Mouse (Mus musculus): ENCODE measurements around the gene Tes.

DNA sequence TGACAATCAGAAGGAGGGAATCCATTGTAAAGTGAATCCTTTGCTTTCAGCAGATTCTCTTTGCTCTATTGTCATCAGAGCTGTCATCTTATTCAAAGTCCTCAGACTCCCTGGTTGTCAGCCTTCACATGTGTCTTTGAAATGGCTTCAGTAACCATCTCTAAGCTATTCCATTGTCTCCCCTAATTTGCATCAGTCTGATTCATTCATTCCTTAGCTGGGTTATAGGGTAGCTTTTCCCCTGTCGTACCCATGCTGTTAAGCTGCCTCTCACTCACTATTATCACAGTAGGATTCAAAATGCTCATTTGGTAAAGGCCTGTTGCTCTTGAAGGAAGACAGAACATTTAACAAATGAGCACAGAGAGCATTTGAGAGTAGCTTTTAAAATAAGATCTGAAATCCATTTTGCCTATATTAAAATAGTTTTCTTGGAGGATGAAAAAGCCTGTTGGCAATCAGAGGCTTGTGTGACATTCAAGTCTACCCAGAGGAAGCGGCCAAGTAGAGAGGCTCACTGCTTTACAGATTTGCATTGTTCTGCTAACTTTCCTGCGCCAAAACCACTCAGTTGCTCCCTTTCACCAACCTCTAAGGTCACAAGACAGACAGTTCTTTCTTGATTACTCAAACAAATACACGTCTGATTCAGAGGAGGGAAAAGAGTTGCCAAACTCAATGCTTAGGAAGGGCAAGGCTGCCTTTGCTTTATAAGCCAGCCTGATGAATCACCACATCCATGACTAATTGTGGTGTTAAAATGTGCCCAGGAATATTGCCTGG is 77.8 kb downstream of the Tes start:
- TF ChIP-seq POLR2A (IDR thresholded peaks at IDR 0.05; ENCODE audit: borderline replicate concordance, extremely low read depth, insufficient read depth, insufficient read length, poor library complexity, severe bottlenecking) = no peak
- TF ChIP-seq CTCF (IDR thresholded peaks at IDR 0.05; ENCODE audit: borderline replicate concordance, extremely low read depth, insufficient read depth, insufficient read length) = no peak
